Mouse (Mus musculus): Measurements from ENCODE around the gene Vav1. TPM values are rescaled to one million over a fixed set of nuclear protein-coding genes. Genes with fewer than 3 reads are reported as not detected.

Vav1 gene
- polyA plus RNA-seq, 1 experiment: 53.3 TPM

DNA sequence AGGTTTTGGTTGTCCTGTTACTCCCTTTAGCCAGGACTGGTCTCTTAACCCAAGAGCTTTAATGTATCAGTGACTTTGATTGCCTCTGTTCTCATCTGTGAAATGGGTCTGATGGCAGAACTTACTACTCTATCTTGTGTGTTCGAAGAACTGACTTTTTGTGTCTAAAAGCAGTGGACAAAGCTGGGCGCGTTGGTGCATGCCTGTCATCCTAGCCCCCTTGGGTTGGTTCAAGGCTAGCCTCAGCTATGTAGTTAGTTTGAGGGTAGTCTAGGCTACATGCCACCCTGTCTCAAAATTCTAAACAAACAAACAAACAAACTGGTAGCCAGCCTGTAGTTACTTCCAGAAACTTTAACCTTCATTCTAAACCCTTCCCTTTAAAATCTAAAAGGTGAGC is 27.5 kb upstream of the Vav1 start:
- H3K27ac ChIP-seq (ENCODE audit: insufficient read depth, low read length): no peak overlapping the region
- DNase-seq (ENCODE audit: low read depth in 1 of 2, low spot score in 2 of 2): no peak
- H3K27me3 ChIP-seq (ENCODE audit: control insufficient read depth, insufficient read depth, low read length): no peaks in the 10 kb centered on the region
- peaks cover 3% of the 10 kb centered on the region for H3K36me3 ChIP-seq (ENCODE audit: control insufficient read depth, insufficient read depth, low read length)
- WGBS: over 99% methylated on average over 3 of the region's 3 CpGs
- no peak overlapping the region for H3K4me3 ChIP-seq (ENCODE audit: extremely low read depth, insufficient read depth, insufficient read length)
- peaks cover 9% of the 10 kb centered on the region; the same call in 1 of the 2 replicates for H3K4me1 ChIP-seq (ENCODE audit: control insufficient read depth, insufficient read depth, insufficient read length)
- TF ChIP-seq CTCF (IDR thresholded peaks at IDR 0.05; ENCODE audit: extremely low read depth, insufficient read depth, insufficient read length, insufficient replicate concordance): no peak
- no peak for TF ChIP-seq POLR2A (IDR thresholded peaks at IDR 0.05; ENCODE audit: low read depth, low read length)

DNA sequence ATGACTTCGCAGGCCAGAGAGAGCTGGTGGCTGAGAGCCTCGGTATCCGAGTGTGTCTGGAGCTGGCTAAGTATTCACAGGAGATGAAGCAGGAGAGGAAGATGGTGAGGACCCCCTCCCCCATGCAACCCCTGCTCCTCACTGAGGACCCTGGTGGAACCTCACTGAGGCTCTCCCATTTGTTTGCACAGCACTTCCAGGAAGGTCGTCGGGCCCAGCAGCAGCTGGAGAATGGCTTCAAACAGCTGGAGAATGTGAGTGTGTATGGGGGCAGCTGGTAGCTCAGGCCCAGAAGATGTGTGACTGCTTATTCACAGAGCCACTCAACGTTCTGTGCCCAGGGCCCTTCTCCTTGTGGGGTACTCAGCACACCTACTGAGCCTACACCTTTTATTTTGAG is 25.6 kb upstream of the Vav1 start:
- TF ChIP-seq POLR2A (IDR thresholded peaks at IDR 0.05; ENCODE audit: low read depth, low read length): no peak
- TF ChIP-seq CTCF (IDR thresholded peaks at IDR 0.05; ENCODE audit: extremely low read depth, insufficient read depth, insufficient read length, insufficient replicate concordance): no peak
- no peak overlapping the region for H3K27ac ChIP-seq (ENCODE audit: insufficient read depth, low read length)
- H3K27me3 ChIP-seq (ENCODE audit: control insufficient read depth, insufficient read depth, low read length): no peaks in the 10 kb centered on the region
- DNase-seq (ENCODE audit: low read depth in 1 of 2, low spot score in 2 of 2): no peak
- peaks cover 4% of the 10 kb centered on the region; the same call in 1 of the 2 replicates for H3K4me1 ChIP-seq (ENCODE audit: control insufficient read depth, insufficient read depth, insufficient read length)
- no peak overlapping the region for H3K4me3 ChIP-seq (ENCODE audit: extremely low read depth, insufficient read depth, insufficient read length)
- peaks cover 4% of the 10 kb centered on the region for H3K36me3 ChIP-seq (ENCODE audit: control insufficient read depth, insufficient read depth, low read length)
- WGBS: 91% methylated on average over 6 of the region's 6 CpGs

DNA sequence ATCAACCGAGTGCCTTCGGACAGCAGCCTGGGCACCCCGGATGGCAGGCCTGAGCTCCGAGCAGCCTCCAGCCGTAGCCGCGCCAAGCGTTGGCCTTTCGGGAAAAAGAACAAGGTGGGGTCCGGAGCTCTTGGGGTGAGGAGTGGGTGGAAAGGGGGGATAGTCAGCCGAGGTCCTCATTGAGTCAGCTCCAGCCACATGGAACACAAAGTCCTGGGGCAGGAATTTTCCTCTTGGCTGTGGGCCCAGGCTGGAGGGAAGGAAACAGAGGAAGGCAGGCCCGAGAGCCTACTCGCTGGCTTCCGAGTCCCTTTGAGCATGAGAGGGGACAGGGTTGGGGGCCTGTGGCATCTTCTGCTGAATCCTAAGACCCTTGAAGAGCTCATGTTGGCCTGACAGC is 23.5 kb upstream of the Vav1 start:
- H3K4me3 ChIP-seq (ENCODE audit: extremely low read depth, insufficient read depth, insufficient read length): no peak overlapping the region
- H3K36me3 ChIP-seq (ENCODE audit: control insufficient read depth, insufficient read depth, low read length): peaks cover 4% of the 10 kb centered on the region
- no peak overlapping the region for H3K27ac ChIP-seq (ENCODE audit: insufficient read depth, low read length)
- 93% methylated on average over 14 of the region's 14 CpGs for WGBS
- H3K27me3 ChIP-seq (ENCODE audit: control insufficient read depth, insufficient read depth, low read length): no peaks in the 10 kb centered on the region
- no peak for DNase-seq (ENCODE audit: low read depth in 1 of 2, low spot score in 2 of 2)
- TF ChIP-seq CTCF (IDR thresholded peaks at IDR 0.05; ENCODE audit: extremely low read depth, insufficient read depth, insufficient read length, insufficient replicate concordance) (no peak), POLR2A (IDR thresholded peaks at IDR 0.05; ENCODE audit: low read depth, low read length) (no peak)
- H3K4me1 ChIP-seq (ENCODE audit: control insufficient read depth, insufficient read depth, insufficient read length): no peaks in the 10 kb centered on the region

DNA sequence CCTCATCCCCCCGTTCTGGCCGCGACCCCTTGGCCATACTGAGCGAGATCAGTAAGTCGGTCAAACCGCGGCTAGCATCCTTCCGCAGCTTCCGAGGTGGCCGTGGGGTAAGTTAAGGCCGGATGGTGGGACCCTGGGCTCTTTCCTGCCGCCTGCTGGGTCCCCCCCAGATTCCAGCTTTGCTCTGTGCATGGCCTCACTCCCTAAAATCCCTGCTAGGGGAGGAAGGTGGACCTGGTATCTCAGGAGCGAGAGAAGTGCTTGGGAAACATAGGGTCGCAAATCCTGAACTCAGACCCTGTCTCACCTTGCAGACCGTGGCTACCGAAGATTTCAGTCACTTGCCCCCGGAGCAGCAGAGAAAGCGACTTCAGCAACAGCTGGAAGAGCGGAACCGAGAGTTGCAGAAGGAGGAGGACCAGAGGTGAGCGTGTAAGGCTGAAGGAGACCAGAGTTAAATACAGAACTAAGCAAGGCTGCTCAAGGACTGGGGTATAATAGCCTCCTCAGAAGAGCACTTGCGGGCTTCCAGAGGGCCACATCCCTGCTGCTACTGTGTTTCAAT is 21.9 kb upstream of the Vav1 start:
- no peaks in the 10 kb centered on the region for H3K27me3 ChIP-seq (ENCODE audit: control insufficient read depth, insufficient read depth, low read length)
- no peak for DNase-seq (ENCODE audit: low read depth in 1 of 2, low spot score in 2 of 2)
- no peaks in the 10 kb centered on the region for H3K4me1 ChIP-seq (ENCODE audit: control insufficient read depth, insufficient read depth, insufficient read length)
- no peak for TF ChIP-seq CTCF (IDR thresholded peaks at IDR 0.05; ENCODE audit: extremely low read depth, insufficient read depth, insufficient read length, insufficient replicate concordance)
- no peak for TF ChIP-seq POLR2A (IDR thresholded peaks at IDR 0.05; ENCODE audit: low read depth, low read length)
- 95% methylated on average over 22 of the region's 22 CpGs for WGBS
- H3K27ac ChIP-seq (ENCODE audit: insufficient read depth, low read length): no peak overlapping the region
- peaks cover 4% of the 10 kb centered on the region for H3K36me3 ChIP-seq (ENCODE audit: control insufficient read depth, insufficient read depth, low read length)
- H3K4me3 ChIP-seq (ENCODE audit: extremely low read depth, insufficient read depth, insufficient read length): no peak overlapping the region

DNA sequence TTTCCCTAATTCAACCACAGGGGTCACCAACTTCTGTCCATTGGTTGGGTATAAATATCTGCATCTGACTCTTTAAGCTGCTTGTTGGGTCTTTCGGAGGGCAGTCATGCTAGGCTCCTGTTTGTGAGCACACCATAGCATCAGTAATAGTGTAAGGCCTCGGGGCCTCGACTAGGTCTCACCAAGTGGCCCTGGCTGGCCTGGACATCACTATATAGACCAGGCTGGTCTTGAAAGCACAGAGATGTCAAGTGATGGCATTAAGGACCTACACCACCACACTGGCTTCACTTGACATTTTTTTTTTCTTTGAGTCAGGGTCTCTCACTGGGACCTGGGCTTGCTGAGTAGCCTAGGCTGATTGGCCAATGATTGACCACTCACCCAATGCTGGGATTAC is 20.7 kb upstream of the Vav1 start:
- 93% methylated on average over 3 of the region's 3 CpGs for WGBS
- TF ChIP-seq CTCF (IDR thresholded peaks at IDR 0.05; ENCODE audit: extremely low read depth, insufficient read depth, insufficient read length, insufficient replicate concordance) (no peak), POLR2A (IDR thresholded peaks at IDR 0.05; ENCODE audit: low read depth, low read length) (no peak)
- no peaks in the 10 kb centered on the region for H3K27me3 ChIP-seq (ENCODE audit: control insufficient read depth, insufficient read depth, low read length)
- peaks cover 4% of the 10 kb centered on the region for H3K36me3 ChIP-seq (ENCODE audit: control insufficient read depth, insufficient read depth, low read length)
- H3K4me1 ChIP-seq (ENCODE audit: control insufficient read depth, insufficient read depth, insufficient read length): no peaks in the 10 kb centered on the region
- H3K27ac ChIP-seq (ENCODE audit: insufficient read depth, low read length): no peak overlapping the region
- no peak overlapping the region for H3K4me3 ChIP-seq (ENCODE audit: extremely low read depth, insufficient read depth, insufficient read length)
- no peak for DNase-seq (ENCODE audit: low read depth in 1 of 2, low spot score in 2 of 2)

DNA sequence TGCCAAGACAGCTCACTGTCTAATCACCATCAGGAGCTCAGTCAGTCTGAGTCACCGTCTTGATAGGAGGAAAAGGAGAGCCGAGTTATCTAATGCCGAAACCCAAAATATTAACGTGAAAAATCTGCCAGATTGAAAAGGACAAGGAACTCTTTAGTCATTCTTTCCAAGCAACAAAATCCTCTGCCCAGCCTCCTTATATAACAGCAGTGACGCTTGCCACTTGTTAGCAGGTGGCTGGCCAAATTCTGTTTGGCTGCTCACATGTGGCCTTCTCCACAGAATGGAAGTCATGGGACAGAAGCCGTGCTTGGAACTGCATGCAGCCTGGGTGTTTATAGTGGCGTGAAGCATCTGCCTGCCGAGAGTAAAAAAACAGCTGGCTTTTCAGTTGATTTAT is 19.2 kb upstream of the Vav1 start:
- Histone ChIP-seq H3K27ac (ENCODE audit: insufficient read depth, low read length) (no peak overlapping the region), H3K4me3 (ENCODE audit: extremely low read depth, insufficient read depth, insufficient read length) (no peak overlapping the region), H3K36me3 (ENCODE audit: control insufficient read depth, insufficient read depth, low read length) (peaks cover 3% of the 10 kb centered on the region), H3K27me3 (ENCODE audit: control insufficient read depth, insufficient read depth, low read length) (no peaks in the 10 kb centered on the region), H3K4me1 (ENCODE audit: control insufficient read depth, insufficient read depth, insufficient read length) (peaks cover 6% of the 10 kb centered on the region; the same call in 1 of the 2 replicates)
- 91% methylated on average over 8 of the region's 8 CpGs for WGBS
- TF ChIP-seq CTCF (IDR thresholded peaks at IDR 0.05; ENCODE audit: extremely low read depth, insufficient read depth, insufficient read length, insufficient replicate concordance) (no peak), POLR2A (IDR thresholded peaks at IDR 0.05; ENCODE audit: low read depth, low read length) (no peak)
- no peak for DNase-seq (ENCODE audit: low read depth in 1 of 2, low spot score in 2 of 2)

DNA sequence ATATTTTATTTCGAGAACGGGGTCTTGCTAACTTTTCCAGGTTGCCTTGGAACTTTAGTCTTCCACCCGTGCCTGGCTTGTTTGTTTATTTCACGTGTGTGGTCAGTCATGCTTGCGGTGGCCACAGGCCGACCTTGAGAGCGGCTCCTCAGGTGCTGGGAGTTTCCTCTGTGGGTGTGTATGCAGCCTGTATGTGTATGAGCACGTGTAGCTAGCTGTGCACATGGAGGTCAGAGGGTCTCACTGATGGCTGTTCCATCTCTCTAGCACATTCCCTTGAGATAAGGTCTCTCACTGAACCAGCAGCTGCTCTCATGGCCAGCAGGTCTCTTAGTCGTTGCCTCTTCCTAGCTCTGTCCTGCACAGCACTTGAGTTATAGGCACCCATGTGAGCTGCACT is 18.5 kb upstream of the Vav1 start:
- Histone ChIP-seq H3K36me3 (ENCODE audit: control insufficient read depth, insufficient read depth, low read length) (0 out of 2 replicates have a peak, but pooled peaks cover 2% of the 10 kb centered on the region), H3K27ac (ENCODE audit: insufficient read depth, low read length) (no peak overlapping the region), H3K27me3 (ENCODE audit: control insufficient read depth, insufficient read depth, low read length) (no peaks in the 10 kb centered on the region), H3K4me1 (ENCODE audit: control insufficient read depth, insufficient read depth, insufficient read length) (peaks cover 6% of the 10 kb centered on the region; the same call in 1 of the 2 replicates), H3K4me3 (ENCODE audit: extremely low read depth, insufficient read depth, insufficient read length) (no peak overlapping the region)
- DNase-seq (ENCODE audit: low read depth in 1 of 2, low spot score in 2 of 2): no peak
- TF ChIP-seq CTCF (IDR thresholded peaks at IDR 0.05; ENCODE audit: extremely low read depth, insufficient read depth, insufficient read length, insufficient replicate concordance): no peak
- no peak for TF ChIP-seq POLR2A (IDR thresholded peaks at IDR 0.05; ENCODE audit: low read depth, low read length)
- WGBS: 88% methylated on average over 9 of the region's 9 CpGs
